Mouse (Mus musculus) left cerebral cortex, postnatal 4 days (tissue): ENCODE measurements around the gene Tsr2. TPM values are rescaled to one million over a fixed set of nuclear protein-coding genes. Genes with fewer than 3 reads are reported as not detected.

Experiments used
- DNase-seq: peaks from one replicate; pipeline ENCODE4 v3.0.0-alpha.2; 2022
- intact Hi-C: fragments of 180-260 bp; cut with DNase I; formaldehyde crosslinking; loops from one replicate; pipeline ENCODE4 v1.15.1; 2025
- total RNA-seq, 2 experiments: library from RNA; stranded (reverse); gene quantifications; 2 replicates each; pipeline ENCODE4 v1.2.3; 2021

The Tsr2 gene
- total RNA-seq, result 10 to 100 TPM; 36.7 to 38.7 TPM

- intact Hi-C loops, result no loop called here
These were observed at the start of gene Tsr2 for GRCm38 (mm10) chrX:151096171-151097058. Gene Tsr2 (minus strand): TSS chrX:151096543.

GRCm38 (mm10) chrX:151132785-151133184 is 36.4 kb upstream of the Tsr2 start:
- intact Hi-C loops, result no loop called here
- no peak for DNase-seq

More at GRCm38 (mm10) chrX:151096171-151097058, at the start of gene Tsr2:
- peak; percentile 74 for DNase-seq

GRCm38 (mm10) chrX:151130493-151130892 is 34.1 kb upstream of the Tsr2 start:
- intact Hi-C loops, result no loop called here
- no peak for DNase-seq

- intact Hi-C loops, result no loop called here
- DNase-seq, result no peak
These were observed 27.6 kb upstream of the Tsr2 start for GRCm38 (mm10) chrX:151123933-151124332.

GRCm38 (mm10) chrX:151117432-151117831 is 21.1 kb upstream of the Tsr2 start:
- peak; percentile 2 for DNase-seq
- intact Hi-C loops, result no loop called here

- DNase-seq, result peak; percentile 17
- intact Hi-C loops, result no loop called here
These were observed 20.5 kb upstream of the Tsr2 start for GRCm38 (mm10) chrX:151116795-151117194.

GRCm38 (mm10) chrX:151107301-151108067 is 11.1 kb upstream of the Tsr2 start:
- intact Hi-C loops, result no loop called here
- DNase-seq, result no peak

GRCm38 (mm10) chrX:151087418-151087817 is 8.9 kb downstream of the Tsr2 start:
- no peak for DNase-seq
- intact Hi-C loops, result no loop called here

- intact Hi-C loops, result no loop called here
- no peak for DNase-seq
These were observed 10.7 kb downstream of the Tsr2 start for GRCm38 (mm10) chrX:151085599-151085998.

GRCm38 (mm10) chrX:151076941-151077485 is 19.3 kb downstream of the Tsr2 start:
- intact Hi-C loops, result no loop called here
- DNase-seq, result peak; percentile 6

GRCm38 (mm10) chrX:151076007-151076406 is 20.3 kb downstream of the Tsr2 start:
- intact Hi-C loops, result no loop called here
- DNase-seq, result no peak

GRCm38 (mm10) chrX:151067876-151068275 is 28.5 kb downstream of the Tsr2 start:
- DNase-seq, result no peak
- intact Hi-C loops, result no loop called here

GRCm38 (mm10) chrX:151066071-151066666 is 30.2 kb downstream of the Tsr2 start:
- intact Hi-C loops, result no loop called here

GRCm38 (mm10) chrX:151061615-151062299 is 34.6 kb downstream of the Tsr2 start:
- intact Hi-C loops, result no loop called here
- DNase-seq, result no peak

More at GRCm38 (mm10) chrX:151066071-151066666, 30.2 kb downstream of the Tsr2 start:
- DNase-seq, result no peak

GRCm38 (mm10) chrX:151059346-151059745 is 37.0 kb downstream of the Tsr2 start:
- intact Hi-C loops, result no loop called here
- no peak for DNase-seq

GRCm38 (mm10) chrX:151055559-151055958 is 40.8 kb downstream of the Tsr2 start:
- intact Hi-C loops, result no loop called here
- no peak for DNase-seq

- DNase-seq, result no peak
- intact Hi-C loops, result no loop called here
These were observed 41.9 kb downstream of the Tsr2 start for GRCm38 (mm10) chrX:151054489-151054888.

- intact Hi-C loops, result no loop called here
- peak; percentile 15 for DNase-seq
These were observed 46.0 kb downstream of the Tsr2 start for GRCm38 (mm10) chrX:151050337-151050736.

- intact Hi-C loops, result no loop called here
- DNase-seq, result no peak
These were observed 46.6 kb downstream of the Tsr2 start for GRCm38 (mm10) chrX:151049661-151050215.

- intact Hi-C loops, result no loop called here
- DNase-seq, result peak; percentile 15
These were observed 48.8 kb downstream of the Tsr2 start for GRCm38 (mm10) chrX:151047431-151048058.
